ENCODE assay signal across 15 mouse cellular contexts in genomic region chr8:111693261-111693741, GRCm38 (mm10). TPM values are rescaled to one million over a fixed set of nuclear protein-coding genes. Genes with fewer than 3 reads are reported as not detected.
DNase-seq lines count a peak whose midpoint lies in the region; ATAC-seq and TF ChIP-seq lines count a peak whose summit lies in the region.
"Had no signal": no experiment of that assay in that cellular context is flagged by ENCODE, and none has a peak within 500 bp of the region (broad histone marks: within the 10 kb centered on the region; RNA-seq: fewer than 3 reads in every experiment).

No protein-coding gene starts in this region.

- no peak for TF ChIP-seq EP300 in heart, postnatal 0 days (IDR thresholded peaks at IDR 0.05; ENCODE audit: low read depth)

- H3K27ac ChIP-seq in kidney, embryonic 15.5 days, result peak overlapping the region; percentile 28; the same call in 1 of the 2 replicates
- H3K27ac ChIP-seq in heart, postnatal 0 days (ENCODE audit: low read depth), result no peak overlapping the region
- no peak overlapping the region; the same call in 1 of the 2 replicates for H3K27ac ChIP-seq in limb, embryonic 13.5 days
- H3K27ac ChIP-seq: forebrain, embryonic 12.5 days had no signal

- no peak overlapping the region for H3K4me3 ChIP-seq in kidney, embryonic 15.5 days (replicated peaks)
- H3K4me3 ChIP-seq in heart, postnatal 0 days (ENCODE audit: low read depth, low read length), result no peak overlapping the region
- no peak overlapping the region for H3K4me3 ChIP-seq in limb, embryonic 13.5 days
- H3K4me3 ChIP-seq: forebrain, embryonic 12.5 days had no signal

- 0 out of 2 replicates have a peak, but pooled peaks have one; percentile 46 for ATAC-seq in kidney, embryonic 15.5 days (replicated peaks; ENCODE audit: low FRiP score)
- peak; percentile 70 for ATAC-seq in heart, postnatal 0 days (ENCODE audit: insufficient read depth, low read depth)
- peak; percentile 80 for ATAC-seq in limb, embryonic 13.5 days (ENCODE audit: low FRiP score, low read depth)
- ATAC-seq: CD4-positive, CD25-positive, alpha-beta regulatory T cell, adult 4 months had no signal

- 41% methylated on average over 6 of the region's 6 CpGs for WGBS in kidney, embryonic 15.5 days
- 56% methylated on average over 6 of the region's 6 CpGs for WGBS in heart, postnatal 0 days
- WGBS in limb, embryonic 13.5 days, result 34% methylated on average over 6 of the region's 6 CpGs

- TF ChIP-seq CTCF in heart, postnatal 0 days (IDR thresholded peaks at IDR 0.05; ENCODE audit: low read depth), result no peak

- DNase-seq in kidney, adult 11 months, result no peak
- peak; percentile 34 for DNase-seq in embryo, embryonic 10.5 days (ENCODE audit: low spot score)
- no peak for DNase-seq in heart, postnatal 0 days (ENCODE audit: low spot score)
- DNase-seq in spleen, postnatal 14 days (ENCODE audit: low spot score in 2 of 2), result no peak
- DNase-seq in adrenal gland, postnatal 10 days, result no peak
- no peak for DNase-seq in right cerebral cortex, postnatal 4 days
- DNase-seq: gastrocnemius, postnatal 25 days; lung, adult 18-20 months; right cerebral cortex, postnatal 14 days had no signal

- peaks cover 8% of the 10 kb centered on the region for H3K4me1 ChIP-seq in kidney, embryonic 15.5 days
- H3K4me1 ChIP-seq in heart, postnatal 0 days (ENCODE audit: control insufficient read depth, insufficient read depth), result no peaks in the 10 kb centered on the region
- no peaks in the 10 kb centered on the region for H3K4me1 ChIP-seq in limb, embryonic 13.5 days
- H3K4me1 ChIP-seq: forebrain, embryonic 12.5 days had no signal

- no peak overlapping the region for H3K9ac ChIP-seq in kidney, embryonic 15.5 days
- no peak overlapping the region for H3K9ac ChIP-seq in heart, postnatal 0 days (replicated peaks; ENCODE audit: low read depth, low read length)
- H3K9ac ChIP-seq in limb, embryonic 13.5 days, result no peak overlapping the region
- H3K9ac ChIP-seq: forebrain, embryonic 12.5 days had no signal

- H3K9me3 ChIP-seq in kidney, embryonic 15.5 days (replicated peaks), result no peaks in the 10 kb centered on the region
- 0 out of 2 replicates have a peak, but pooled peaks cover 3% of the 10 kb centered on the region for H3K9me3 ChIP-seq in heart, postnatal 0 days (replicated peaks; ENCODE audit: control insufficient read depth, low read length)
- H3K9me3 ChIP-seq in limb, embryonic 13.5 days, result no peaks in the 10 kb centered on the region
- H3K9me3 ChIP-seq: forebrain, embryonic 12.5 days had no signal

- H3K36me3 ChIP-seq in kidney, embryonic 15.5 days, result no peaks in the 10 kb centered on the region
- H3K36me3 ChIP-seq in heart, postnatal 0 days (replicated peaks; ENCODE audit: control insufficient read depth, insufficient read depth, low read length), result no peaks in the 10 kb centered on the region
- no peaks in the 10 kb centered on the region for H3K36me3 ChIP-seq in limb, embryonic 13.5 days
- H3K36me3 ChIP-seq: forebrain, embryonic 12.5 days had no signal

- no peak overlapping the region for H3K4me2 ChIP-seq in kidney, embryonic 15.5 days
- no peak overlapping the region for H3K4me2 ChIP-seq in heart, postnatal 0 days (ENCODE audit: low read depth, low read length)
- H3K4me2 ChIP-seq in limb, embryonic 13.5 days (replicated peaks), result no peak overlapping the region
- H3K4me2 ChIP-seq: forebrain, embryonic 12.5 days had no signal

- no peaks in the 10 kb centered on the region for H3K27me3 ChIP-seq in kidney, embryonic 15.5 days
- no peaks in the 10 kb centered on the region for H3K27me3 ChIP-seq in heart, postnatal 0 days (ENCODE audit: control insufficient read depth, insufficient read depth, low read length)
- no peaks in the 10 kb centered on the region for H3K27me3 ChIP-seq in limb, embryonic 13.5 days
- H3K27me3 ChIP-seq: forebrain, embryonic 12.5 days had no signal

RNA-seq across cellular contexts. Expression of gene Ctrb1, which starts 2.5 kb away (rescaled TPM):
- 0.45 and 5.2 TPM in 2 replicates for polyA plus RNA-seq in kidney, embryonic 15.5 days (2015; fragmentation: Nextera tagmentation; extraction: Ambion mirVana)
- total RNA-seq in heart, postnatal 0 days (2014; rRNA removed; ENCODE audit: low replicate concordance), result 0.62 and 3.4 TPM in 2 replicates
- not detected in 2 replicates for polyA plus RNA-seq in heart, postnatal 0 days (2015; fragmentation: Nextera tagmentation; extraction: Ambion mirVana)
- 0.89 and 3.1 TPM in 2 replicates for polyA plus RNA-seq in limb, embryonic 13.5 days (2015; fragmentation: Nextera tagmentation; extraction: Ambion mirVana)
- total RNA-seq in adrenal gland, postnatal 10 days (2021), result under 1 TPM in 1 of 2 experiments, not detected in 1; 0.42 TPM
- total RNA-seq: adrenal gland, adult 18-20 months; gastrocnemius, postnatal 25 days; hematopoietic stem cell, adult 5-6 weeks had no signal
- polyA plus RNA-seq: CD4-positive, CD25-positive, alpha-beta regulatory T cell, adult 4 months; forebrain, embryonic 12.5 days had no signal

RNA-seq across cellular contexts. Expression of gene Zfp1, which starts 50.1 kb away (rescaled TPM):
- polyA plus RNA-seq in kidney, embryonic 15.5 days (2015; fragmentation: Nextera tagmentation; extraction: Ambion mirVana), result 20.4 and 21.2 TPM in 2 replicates
- total RNA-seq in heart, postnatal 0 days (2014; rRNA removed; ENCODE audit: low replicate concordance), result 7.5 and 18.3 TPM in 2 replicates
- polyA plus RNA-seq in heart, postnatal 0 days (2015; fragmentation: Nextera tagmentation; extraction: Ambion mirVana), result 11.9 and 12.0 TPM in 2 replicates
- polyA plus RNA-seq in limb, embryonic 13.5 days (2015; fragmentation: Nextera tagmentation; extraction: Ambion mirVana), result 27.5 and 29.6 TPM in 2 replicates
- total RNA-seq in adrenal gland, postnatal 10 days (2021), result 10 to 100 TPM in 1 of 2 experiments, 1 to 10 TPM in 1; 9.0 to 12.1 TPM

RNA-seq across cellular contexts. Expression of gene Bcar1, which starts 50.3 kb away (rescaled TPM):
- polyA plus RNA-seq in kidney, embryonic 15.5 days (2015; fragmentation: Nextera tagmentation; extraction: Ambion mirVana), result 45.7 and 53.8 TPM in 2 replicates
- total RNA-seq in heart, postnatal 0 days (2014; rRNA removed; ENCODE audit: low replicate concordance), result 53.2 and 81.5 TPM in 2 replicates
- 25.6 and 27.9 TPM in 2 replicates for polyA plus RNA-seq in heart, postnatal 0 days (2015; fragmentation: Nextera tagmentation; extraction: Ambion mirVana)
- polyA plus RNA-seq in limb, embryonic 13.5 days (2015; fragmentation: Nextera tagmentation; extraction: Ambion mirVana), result 41.7 and 41.8 TPM in 2 replicates
- total RNA-seq in adrenal gland, postnatal 10 days (2021), result 10 to 100 TPM; 53.4 to 62.7 TPM
- total RNA-seq: hematopoietic stem cell, adult 5-6 weeks had no signal
